Mouse (Mus musculus) layer of hippocampus, adult 2 months (tissue): ENCODE measurements at regions not wholly inside any gene's neighbourhood (a gene's known extent, or its start where the extent isn't known, plus 50 kb on each side); places are given as distances from the start of the nearest gene placed in this dataset.

Experiments
- DNase-seq, 2 experiments: peaks; one replicate each; pipeline ENCODE4 v3.0.0; 2022; ENCODE audit warnings: low spot score in 2 of 2
- H3K27ac ChIP-seq: fragments of 200-600 bp; 2 replicates; pipeline ENCODE4 v1.8.1; 2022
- H3K4me3 ChIP-seq: fragments of 200-600 bp; 2 replicates; pipeline ENCODE4 v1.8.1; 2022; ENCODE audit warnings: mild to moderate bottlenecking
- CTCF ChIP-seq: fragments of 200-600 bp; conservative IDR thresholded peaks from 2 replicates; pipeline ENCODE4 v1.8.1; 2022; ENCODE audit warnings: antibody characterized with exemption, mild to moderate bottlenecking, moderate library complexity

DNA sequence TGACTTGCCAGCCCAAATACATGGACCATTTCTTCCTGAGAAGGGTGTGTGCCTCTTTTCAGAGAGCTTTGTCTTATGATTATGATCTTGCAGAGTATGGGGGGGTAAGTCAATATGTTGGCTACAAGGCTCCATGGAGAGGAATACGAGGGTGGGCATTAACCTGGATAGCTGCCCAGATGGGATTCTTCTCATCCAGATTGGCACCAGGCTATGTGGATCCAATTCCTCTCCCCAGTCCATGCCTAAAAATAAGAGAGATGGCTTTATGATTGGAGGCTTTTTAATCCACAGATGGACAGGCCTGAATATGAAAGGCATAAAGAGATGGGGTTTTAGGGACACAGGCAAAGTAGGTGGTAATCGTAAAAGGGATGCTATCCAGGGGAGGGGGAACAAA is 187.6 kb downstream of the Nr2f2 start:
- no peak for TF ChIP-seq CTCF
- no peak overlapping the region for H3K27ac ChIP-seq

DNA sequence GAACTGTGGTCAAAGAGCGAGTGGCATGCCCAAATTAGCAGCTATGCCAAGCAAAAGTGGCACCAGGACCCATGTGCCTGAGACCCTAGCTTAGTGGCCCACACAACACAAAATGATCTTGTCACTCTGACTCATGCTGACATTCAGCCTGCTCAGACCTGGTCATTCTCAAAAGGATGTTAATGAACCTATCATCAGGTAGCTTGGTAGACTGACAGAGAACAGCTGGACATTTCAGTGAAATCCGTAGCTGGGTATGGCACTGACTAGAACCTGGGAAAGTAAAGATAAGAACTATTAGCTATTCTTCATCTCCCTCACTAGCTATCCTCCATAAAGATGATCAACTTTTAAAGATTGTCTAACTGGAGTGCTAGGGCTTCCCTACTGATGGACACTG is 188.5 kb downstream of the Nr2f2 start:
- TF ChIP-seq CTCF = no peak
- no peak overlapping the region for H3K4me3 ChIP-seq
- H3K27ac ChIP-seq = no peak overlapping the region
- no peak for DNase-seq

More for the DNA sequence above, 187.6 kb downstream of the Nr2f2 start:
- DNase-seq = no peak
- no peak overlapping the region for H3K4me3 ChIP-seq

DNA sequence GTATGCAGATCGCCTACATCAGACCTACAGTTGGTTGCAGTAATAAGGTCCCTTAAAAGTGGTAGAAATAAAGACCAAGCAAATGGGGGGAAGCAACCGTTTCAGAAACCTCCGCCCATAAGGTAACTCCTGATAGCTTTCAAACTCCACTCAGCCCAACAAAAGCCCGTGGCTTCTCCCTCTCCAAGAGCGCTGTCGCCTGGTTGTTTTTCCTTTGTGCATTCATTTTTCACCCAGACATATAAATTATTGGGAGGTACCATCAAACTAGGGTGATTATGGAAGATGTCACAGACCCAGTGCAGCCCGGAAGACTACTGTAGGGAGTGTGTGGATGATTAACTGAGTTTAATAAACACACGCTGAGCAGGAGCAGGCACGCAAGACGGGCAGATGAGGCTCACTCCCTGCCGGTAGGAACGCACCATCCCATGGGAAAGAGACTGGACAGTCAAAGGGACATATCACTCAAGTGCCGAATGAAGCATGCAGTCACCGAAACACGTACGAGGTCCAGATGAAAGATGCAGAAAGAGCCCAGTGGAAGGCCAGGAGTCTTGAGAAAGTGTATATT is 189.8 kb downstream of the Nr2f2 start:
- TF ChIP-seq CTCF = no peak
- H3K27ac ChIP-seq = no peak overlapping the region
- H3K4me3 ChIP-seq = no peak overlapping the region
- DNase-seq = no peak

GRCm38 (mm10) chr7:70176086-70176485 is 190.4 kb downstream of the Nr2f2 start:
- H3K4me3 ChIP-seq = no peak overlapping the region

GRCm38 (mm10) chr7:70172431-70172830 is 194.1 kb downstream of the Nr2f2 start:
- no peak for TF ChIP-seq CTCF
- Histone ChIP-seq H3K4me3 (no peak overlapping the region), H3K27ac (no peak overlapping the region)
- DNase-seq = no peak

More at GRCm38 (mm10) chr7:70176086-70176485, 190.4 kb downstream of the Nr2f2 start:
- H3K27ac ChIP-seq = no peak overlapping the region
- DNase-seq = no peak
- no peak for TF ChIP-seq CTCF

GRCm38 (mm10) chr7:70171456-70171855 is 195.1 kb downstream of the Nr2f2 start:
- TF ChIP-seq CTCF = no peak
- no peak overlapping the region for H3K4me3 ChIP-seq
- no peak for DNase-seq
- no peak overlapping the region for H3K27ac ChIP-seq

GRCm38 (mm10) chr7:70168080-70168479 is 198.5 kb downstream of the Nr2f2 start:
- no peak for DNase-seq
- Histone ChIP-seq H3K27ac (no peak overlapping the region), H3K4me3 (no peak overlapping the region)
- TF ChIP-seq CTCF = no peak

- DNase-seq = no peak
- H3K4me3 ChIP-seq = no peak overlapping the region
- H3K27ac ChIP-seq = no peak overlapping the region
- TF ChIP-seq CTCF = no peak
Measured at GRCm38 (mm10) chr7:70166081-70166480, 200.5 kb downstream of the Nr2f2 start.

DNA sequence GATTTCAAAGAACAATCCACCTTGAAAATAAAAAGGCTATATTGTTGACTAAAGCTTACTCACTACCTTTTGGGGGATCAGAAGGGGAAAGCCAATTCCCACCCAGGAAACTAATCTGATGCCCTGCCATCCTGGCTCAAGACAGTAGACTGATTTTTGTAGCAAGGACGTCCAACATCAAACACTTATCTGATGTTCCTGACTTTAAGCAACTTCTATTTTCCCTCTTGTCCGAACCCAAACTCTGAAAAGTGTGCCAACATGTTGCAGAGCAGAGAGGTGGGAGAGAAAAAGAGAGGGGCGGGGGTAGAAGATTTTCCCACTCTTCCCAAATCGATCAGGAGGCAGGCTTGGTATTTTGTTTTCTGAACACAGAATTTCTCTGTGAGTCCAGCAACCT is 201.0 kb downstream of the Nr2f2 start:
- TF ChIP-seq CTCF = no peak
- DNase-seq = no peak
- Histone ChIP-seq H3K4me3 (no peak overlapping the region), H3K27ac (no peak overlapping the region)

- no peak for TF ChIP-seq CTCF
- no peak for DNase-seq
- Histone ChIP-seq H3K4me3 (no peak overlapping the region), H3K27ac (no peak overlapping the region)
Measured at GRCm38 (mm10) chr7:70164691-70165193, 201.8 kb downstream of the Nr2f2 start.

- TF ChIP-seq CTCF = no peak
- Histone ChIP-seq H3K4me3 (no peak overlapping the region), H3K27ac (no peak overlapping the region)
- no peak for DNase-seq
Measured at GRCm38 (mm10) chr7:70158531-70158930, 208.0 kb downstream of the Nr2f2 start.

- DNase-seq = no peak
- no peak for TF ChIP-seq CTCF
- no peak overlapping the region for H3K4me3 ChIP-seq
- no peak overlapping the region for H3K27ac ChIP-seq
Measured at GRCm38 (mm10) chr7:70144726-70145271, 221.7 kb downstream of the Nr2f2 start.

- no peak overlapping the region for H3K4me3 ChIP-seq
- H3K27ac ChIP-seq = no peak overlapping the region
- DNase-seq = no peak
- no peak for TF ChIP-seq CTCF
Measured at GRCm38 (mm10) chr7:70136837-70137236, 229.7 kb downstream of the Nr2f2 start.

GRCm38 (mm10) chr7:70135416-70135815 is 231.1 kb downstream of the Nr2f2 start:
- DNase-seq = no peak
- Histone ChIP-seq H3K4me3 (no peak overlapping the region), H3K27ac (no peak overlapping the region)
- TF ChIP-seq CTCF = no peak
